Mouse (Mus musculus) hindbrain, embryonic 14.5 days (tissue): Measurements from ENCODE around the gene Spon2. TPM values are rescaled to one million over a fixed set of nuclear protein-coding genes. Genes with fewer than 3 reads are reported as not detected.

Experiments used
- ATAC-seq: fragments of 200-750 bp; cut with Nextera tagmentation; 2 replicates; pipeline ENCODE4 v1.8.0; 2017; ENCODE audit warnings: moderate number of reproducible peaks, mild to moderate bottlenecking, moderate TSS enrichment, moderate library complexity; ENCODE audit not compliant: low FRiP score
- DNase-seq: peaks from one replicate; pipeline ENCODE4 v3.0.0-alpha.2; 2015; ENCODE audit warnings: low spot score
- H3K27ac ChIP-seq: fragments of 300-500 bp; sonication (generic); 2 replicates; pipeline ENCODE4 v1.5.1; 2014; ENCODE audit warnings: mild to moderate bottlenecking, moderate library complexity
- H3K27me3 ChIP-seq: fragments of 300-500 bp; sonication (generic); 2 replicates; pipeline ENCODE4 v1.6.1; 2014; ENCODE audit warnings: mild to moderate bottlenecking, low read length, mixed read lengths; ENCODE audit not compliant: control insufficient read depth, insufficient read depth
- H3K36me3 ChIP-seq: fragments of 300-500 bp; sonication (generic); replicated peaks from 2 replicates; pipeline ENCODE4 v1.6.1; 2014; ENCODE audit not compliant: control insufficient read depth, insufficient read depth
- H3K4me1 ChIP-seq: fragments of 300-500 bp; sonication (generic); replicated peaks from 2 replicates; pipeline ENCODE4 v1.6.1; 2014; ENCODE audit warnings: antibody characterized with exemption, low read length, mixed read lengths; ENCODE audit not compliant: control insufficient read depth, insufficient read depth
- H3K4me2 ChIP-seq: fragments of 300-500 bp; sonication (generic); replicated peaks from 2 replicates; pipeline ENCODE4 v1.6.1; 2014; ENCODE audit warnings: mild to moderate bottlenecking, moderate library complexity
- H3K4me3 ChIP-seq: fragments of 300-500 bp; sonication (generic); replicated peaks from 2 replicates; pipeline ENCODE4 v1.5.1; 2014; ENCODE audit warnings: mild to moderate bottlenecking, low read length
- H3K9ac ChIP-seq: fragments of 300-500 bp; sonication (generic); 2 replicates; pipeline ENCODE4 v1.6.1; 2014
- H3K9me3 ChIP-seq: fragments of 300-500 bp; sonication (generic); 2 replicates; pipeline ENCODE4 v1.6.1; 2016; ENCODE audit warnings: low read length; ENCODE audit not compliant: control insufficient read depth
- WGBS: fragments of 180-500 bp; shearing (Covaris S2); extraction: QIAGEN DNeasy Blood & Tissue Kit; methylation state at CpG from one replicate; pipeline ENCODE4 v1.1.7; 2014; 5-methylcytosine and 5-hydroxymethylcytosine counted together
- polyA plus RNA-seq: library from polyadenylated mRNA; unstranded; fragments of >200 nt; fragmentation: Nextera tagmentation; extraction: Ambion mirVana; gene quantifications from 2 replicates; pipeline ENCODE4 v1.2.1, GENCODE M21; 2014

The Spon2 gene
- polyA plus RNA-seq, 1 experiment from 2014 or later: 3.5 TPM

DNA sequence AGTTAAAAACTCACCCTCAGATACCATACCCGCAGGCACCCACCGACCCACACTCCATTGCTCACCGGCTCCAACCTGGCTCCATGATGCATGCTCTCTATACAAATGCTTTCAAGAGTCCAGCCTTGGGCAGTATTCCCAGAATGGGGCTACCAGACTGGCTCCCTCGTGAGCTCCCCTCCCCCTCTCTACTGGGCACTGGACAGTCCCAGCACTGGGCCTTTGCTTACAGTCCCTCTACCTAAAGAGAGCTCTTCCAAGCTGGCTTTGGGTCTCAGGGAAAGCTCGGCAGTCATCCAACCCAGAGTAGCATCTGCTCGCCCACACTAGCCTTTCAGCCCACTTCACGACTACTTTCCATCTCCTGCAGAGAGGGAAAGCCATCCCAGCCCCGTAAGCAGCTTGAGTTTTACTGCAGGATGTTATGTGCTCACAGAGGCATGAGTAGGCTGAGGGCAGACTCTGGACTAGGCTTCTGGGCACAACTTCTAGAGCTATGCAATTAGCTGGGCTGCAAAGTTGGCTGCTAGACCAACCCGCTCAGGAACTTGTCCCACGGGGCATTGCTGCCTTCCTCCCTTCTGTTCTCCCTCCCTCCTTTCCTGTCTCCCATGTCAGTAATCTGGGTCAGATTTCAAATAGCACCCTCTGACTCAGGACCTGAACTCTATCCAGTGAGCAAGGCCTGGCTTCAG is 2.2 kb upstream of the Spon2 start:
- Histone ChIP-seq H3K36me3 (no peaks in the 10 kb centered on the region), H3K9me3 (no peaks in the 10 kb centered on the region), H3K4me3 (no peak overlapping the region), H3K4me1 (no peaks in the 10 kb centered on the region), H3K27ac (no peak overlapping the region), H3K27me3 (no peaks in the 10 kb centered on the region), H3K4me2 (no peak overlapping the region), H3K9ac (no peak overlapping the region)
- WGBS: 82% methylated on average over 10 of the region's 10 CpGs
- no peak for DNase-seq
- ATAC-seq: no peak

- ATAC-seq: no peak
- Histone ChIP-seq H3K4me1 (no peaks in the 10 kb centered on the region), H3K36me3 (no peaks in the 10 kb centered on the region), H3K4me2 (no peak overlapping the region), H3K9me3 (no peaks in the 10 kb centered on the region), H3K27ac (no peak overlapping the region), H3K4me3 (no peak overlapping the region), H3K27me3 (no peaks in the 10 kb centered on the region), H3K9ac (no peak overlapping the region)
- no peak for DNase-seq
- WGBS: 88% methylated on average over 4 of the region's 4 CpGs
Measured at GRCm38 (mm10) chr5:33219831-33220230, 1.6 kb upstream of the Spon2 start.

- Histone ChIP-seq H3K27me3 (no peaks in the 10 kb centered on the region), H3K36me3 (no peaks in the 10 kb centered on the region), H3K4me1 (no peaks in the 10 kb centered on the region), H3K9ac (no peak overlapping the region), H3K4me3 (no peak overlapping the region), H3K4me2 (no peak overlapping the region), H3K27ac (no peak overlapping the region), H3K9me3 (no peaks in the 10 kb centered on the region)
- WGBS: 69% methylated on average over 20 of the region's 20 CpGs
- no peak for ATAC-seq
- DNase-seq: no peak
Measured at GRCm38 (mm10) chr5:33218746-33219449, 643 bp upstream of the Spon2 start.

DNA sequence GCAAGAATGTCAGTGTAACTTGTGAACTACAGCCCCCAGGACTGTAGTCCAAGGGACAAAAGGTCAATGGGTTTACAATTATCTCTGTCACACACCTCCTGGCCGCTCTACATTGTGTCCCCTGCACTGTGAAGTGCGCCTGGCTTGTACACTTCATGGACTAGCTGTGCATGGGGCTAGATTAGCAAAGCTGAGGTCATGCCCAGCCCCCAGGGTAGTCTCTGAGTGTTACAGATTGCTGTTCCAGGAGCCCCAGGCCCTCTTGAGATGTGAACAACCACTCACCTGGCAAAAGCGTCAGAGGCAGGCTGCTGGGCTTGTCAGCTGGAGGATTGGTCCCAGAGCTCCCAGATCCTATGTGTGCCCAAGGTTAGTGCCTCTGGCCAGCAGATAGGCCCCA is 592 bp downstream of the Spon2 start:
- Histone ChIP-seq H3K4me1 (no peaks in the 10 kb centered on the region), H3K27ac (no peak overlapping the region), H3K4me3 (no peak overlapping the region), H3K27me3 (no peaks in the 10 kb centered on the region), H3K9ac (no peak overlapping the region; the same call in 1 of the 2 replicates), H3K4me2 (no peak overlapping the region), H3K36me3 (no peaks in the 10 kb centered on the region), H3K9me3 (no peaks in the 10 kb centered on the region)
- WGBS: 53% methylated on average over 3 of the region's 3 CpGs
- DNase-seq (no peak), ATAC-seq (no peak)

- H3K27ac ChIP-seq: no peak overlapping the region
- WGBS: 78% methylated on average over 4 of the region's 4 CpGs
- no peaks in the 10 kb centered on the region for H3K27me3 ChIP-seq
- DNase-seq: no peak
- H3K9ac ChIP-seq: no peak overlapping the region
- no peak overlapping the region for H3K4me3 ChIP-seq
- H3K9me3 ChIP-seq: no peaks in the 10 kb centered on the region
- H3K36me3 ChIP-seq: no peaks in the 10 kb centered on the region
- H3K4me1 ChIP-seq: no peaks in the 10 kb centered on the region
- no peak for ATAC-seq
- H3K4me2 ChIP-seq: no peak overlapping the region
Measured at GRCm38 (mm10) chr5:33214723-33215122, 3.5 kb downstream of the Spon2 start.

GRCm38 (mm10) chr5:33211254-33211653 is 7.0 kb downstream of the Spon2 start:
- DNase-seq (no peak), ATAC-seq (no peak)
- 85% methylated on average over 5 of the region's 5 CpGs for WGBS

DNA sequence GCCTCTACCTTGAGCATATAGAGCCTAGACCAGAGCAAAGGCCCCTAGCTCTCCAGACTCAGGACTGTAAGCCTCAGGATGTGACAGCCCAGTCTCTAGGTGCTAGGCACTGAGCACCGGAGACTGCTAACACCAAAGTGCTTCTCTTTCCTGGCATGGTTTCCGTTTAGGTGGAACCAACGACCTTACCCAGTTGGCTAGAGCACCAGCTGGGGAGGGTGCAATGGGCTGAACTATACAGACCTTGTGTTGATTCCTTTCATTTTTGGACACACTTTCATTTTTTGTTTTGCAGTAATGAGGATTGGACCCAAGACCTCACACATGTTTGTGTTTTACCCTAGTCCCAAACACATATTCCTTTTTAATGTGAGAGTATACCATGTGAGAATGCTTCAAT is 7.7 kb downstream of the Spon2 start:
- Histone ChIP-seq H3K4me3 (no peak overlapping the region), H3K4me2 (no peak overlapping the region), H3K9me3 (no peaks in the 10 kb centered on the region), H3K9ac (no peak overlapping the region), H3K4me1 (no peaks in the 10 kb centered on the region), H3K36me3 (no peaks in the 10 kb centered on the region), H3K27ac (no peak overlapping the region), H3K27me3 (no peaks in the 10 kb centered on the region)
- WGBS: 86% methylated on average over 3 of the region's 3 CpGs
- no peak for ATAC-seq
- DNase-seq: no peak

More at GRCm38 (mm10) chr5:33211254-33211653, 7.0 kb downstream of the Spon2 start:
- Histone ChIP-seq H3K4me2 (no peak overlapping the region), H3K4me1 (no peaks in the 10 kb centered on the region), H3K9ac (no peak overlapping the region), H3K4me3 (no peak overlapping the region), H3K36me3 (no peaks in the 10 kb centered on the region), H3K9me3 (no peaks in the 10 kb centered on the region), H3K27ac (no peak overlapping the region), H3K27me3 (no peaks in the 10 kb centered on the region)

DNA sequence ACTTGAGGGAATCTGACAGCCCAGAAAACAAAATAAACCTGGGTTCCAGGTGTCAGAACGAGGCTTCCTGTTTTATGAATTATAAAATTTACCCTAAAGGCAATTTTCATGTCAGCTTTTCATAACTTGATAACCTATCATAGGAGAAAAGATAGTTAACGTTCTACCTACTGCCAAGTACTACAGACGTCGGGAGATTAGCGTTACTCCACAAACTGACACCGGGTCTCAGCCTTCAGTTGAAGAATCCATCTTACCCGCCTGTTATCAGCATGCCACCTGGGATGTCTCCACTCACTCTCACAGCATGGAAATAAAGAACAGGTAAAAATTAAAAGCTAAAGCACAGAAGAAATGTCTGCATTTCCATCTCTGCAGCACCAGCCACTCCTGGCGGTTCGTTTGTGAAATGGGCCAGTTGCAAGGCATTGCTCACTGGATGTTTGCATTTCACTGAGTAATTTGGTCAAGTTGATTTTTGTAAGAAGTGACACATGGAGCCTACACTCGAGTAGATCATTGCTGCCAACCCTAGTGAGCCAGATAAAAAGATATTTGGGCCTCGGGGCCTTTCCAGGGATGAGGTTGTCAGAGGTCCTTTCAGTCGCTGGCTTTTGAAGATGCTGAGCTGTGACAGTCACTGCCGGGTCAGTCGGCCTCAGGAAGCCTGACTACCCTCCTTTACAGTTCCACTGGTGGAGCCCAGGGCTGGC is 9.6 kb downstream of the Spon2 start:
- 81% methylated on average over 14 of the region's 14 CpGs for WGBS
- ATAC-seq: no peak

DNA sequence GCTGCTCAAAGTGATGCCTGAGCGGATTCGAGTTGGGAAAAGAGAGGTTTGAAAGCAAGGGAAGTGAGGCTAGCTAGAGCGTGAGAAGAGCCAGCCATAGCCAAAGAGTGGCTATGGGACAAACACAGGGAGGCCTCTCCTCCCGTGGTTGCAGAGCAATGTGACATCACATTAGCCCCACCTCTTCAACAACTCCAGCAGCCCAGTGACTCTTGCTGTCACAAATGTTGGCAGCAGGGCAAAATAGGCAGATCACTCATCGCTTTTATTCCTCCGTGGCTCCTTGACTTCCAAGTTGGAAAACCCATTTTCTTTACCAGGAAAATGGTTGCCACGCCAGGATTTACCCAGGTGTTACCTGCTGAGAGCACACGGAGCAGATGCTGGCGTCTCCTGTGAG is 11.1 kb downstream of the Spon2 start:
- Histone ChIP-seq H3K4me1 (no peaks in the 10 kb centered on the region), H3K27ac (no peak overlapping the region), H3K9ac (no peak overlapping the region), H3K36me3 (no peaks in the 10 kb centered on the region), H3K4me3 (no peak overlapping the region), H3K4me2 (no peak overlapping the region), H3K9me3 (no peaks in the 10 kb centered on the region), H3K27me3 (no peaks in the 10 kb centered on the region)
- ATAC-seq: no peak
- DNase-seq: no peak
- WGBS: 62% methylated on average over 9 of the region's 9 CpGs

More for the DNA sequence above, 9.6 kb downstream of the Spon2 start:
- H3K27me3 ChIP-seq: no peaks in the 10 kb centered on the region
- no peaks in the 10 kb centered on the region for H3K36me3 ChIP-seq
- H3K4me2 ChIP-seq: no peak overlapping the region
- H3K27ac ChIP-seq: no peak overlapping the region
- no peak overlapping the region for H3K9ac ChIP-seq
- no peaks in the 10 kb centered on the region for H3K4me1 ChIP-seq
- DNase-seq: no peak
- H3K4me3 ChIP-seq: no peak overlapping the region
- H3K9me3 ChIP-seq: no peaks in the 10 kb centered on the region
